Mouse (Mus musculus): ENCODE results near the gene Macf1.

The Macf1 gene

GRCm38 (mm10) chr4:123642877-123643276 is 41.3 kb downstream of the Macf1 start:
- intact Hi-C loops (cut with DNase I): no loop called here

- intact Hi-C loops (cut with DNase I): no loop called here
Observed at GRCm38 (mm10) chr4:123637136-123637535, 47.0 kb downstream of the Macf1 start.

- intact Hi-C loops (cut with DNase I): no loop called here
Observed at GRCm38 (mm10) chr4:123635428-123635827, 48.7 kb downstream of the Macf1 start.

DNA sequence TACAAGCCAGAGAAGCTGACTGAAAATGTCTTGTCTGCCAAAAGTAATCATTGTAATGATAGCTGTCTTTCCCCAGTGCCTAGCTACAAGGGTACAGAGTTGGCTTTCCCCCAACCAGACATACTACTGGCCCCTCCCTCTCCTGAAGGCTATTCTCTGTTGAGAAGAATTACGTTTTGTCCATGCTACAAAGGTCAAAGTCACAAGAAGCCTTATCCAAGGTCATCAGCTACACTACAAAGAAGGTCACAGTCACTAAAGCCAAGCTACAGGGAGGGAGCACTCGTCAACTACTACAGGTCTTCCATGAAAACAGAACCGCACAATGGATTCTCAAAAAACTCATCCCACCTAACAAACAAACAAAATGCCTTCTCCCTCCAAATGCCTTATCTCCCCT is 49.7 kb downstream of the Macf1 start:
- intact Hi-C loops (cut with DNase I): no loop called here

GRCm38 (mm10) chr4:123633874-123634273 is 50.3 kb downstream of the Macf1 start:
- intact Hi-C loops (cut with DNase I): loop anchor here (2.0 kb wide), 1 partner anchor 33 kb away; no protein-coding TSS in a partner anchor

- intact Hi-C loops (cut with DNase I): loop anchor here (2.0 kb wide), 1 partner anchor 33 kb away; no protein-coding TSS in a partner anchor
Observed at GRCm38 (mm10) chr4:123633370-123633769, 50.8 kb downstream of the Macf1 start.

GRCm38 (mm10) chr4:123632116-123632515 is 52.0 kb downstream of the Macf1 start:
- intact Hi-C loops (cut with DNase I): loop anchor here (2.0 kb wide), 1 partner anchor 35 kb away; no protein-coding TSS in a partner anchor

DNA sequence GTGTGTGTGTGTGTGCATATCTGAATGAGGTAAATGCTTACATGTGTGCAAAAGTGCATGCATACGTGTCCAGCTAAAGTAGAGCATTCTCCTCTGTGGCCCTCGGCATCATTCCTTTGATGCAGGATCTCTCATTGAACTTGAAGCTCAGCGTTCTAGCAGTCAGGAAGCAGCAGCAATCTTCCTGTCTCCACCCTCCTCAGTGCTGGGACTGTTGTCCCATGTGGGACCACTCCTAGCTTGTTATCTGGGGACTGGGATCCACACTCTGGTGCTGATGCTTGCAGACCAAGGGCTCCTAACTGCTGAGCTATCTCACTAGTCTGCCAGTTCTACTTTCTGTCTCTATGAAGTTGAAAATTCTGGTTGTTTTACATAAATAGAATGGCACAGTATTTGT is 52.5 kb downstream of the Macf1 start:
- intact Hi-C loops (cut with DNase I): loop anchor here (2.0 kb wide), 1 partner anchor 35 kb away; no protein-coding TSS in a partner anchor

DNA sequence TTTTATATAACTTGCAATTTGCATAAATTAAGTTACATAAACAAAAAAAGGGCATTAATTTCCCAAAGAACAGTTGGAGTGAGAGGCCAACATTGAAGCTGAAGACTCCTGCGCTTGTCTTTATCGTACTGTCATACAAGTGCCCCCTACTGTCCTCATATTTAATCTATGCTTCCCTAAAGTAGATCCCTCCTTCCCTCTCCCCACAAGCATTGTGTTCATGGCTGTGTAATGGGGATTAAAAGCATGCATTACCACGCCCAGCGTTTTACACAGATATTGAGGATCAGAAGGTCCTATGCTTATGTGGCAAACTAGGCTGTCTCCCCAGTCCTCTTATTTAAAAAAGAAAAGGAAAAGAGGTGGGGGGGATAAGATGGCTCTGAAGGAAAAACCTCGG is 56.5 kb downstream of the Macf1 start:
- intact Hi-C loops (cut with DNase I): no loop called here

- intact Hi-C loops (cut with DNase I): no loop called here
Observed at GRCm38 (mm10) chr4:123625332-123626072, 58.7 kb downstream of the Macf1 start.

DNA sequence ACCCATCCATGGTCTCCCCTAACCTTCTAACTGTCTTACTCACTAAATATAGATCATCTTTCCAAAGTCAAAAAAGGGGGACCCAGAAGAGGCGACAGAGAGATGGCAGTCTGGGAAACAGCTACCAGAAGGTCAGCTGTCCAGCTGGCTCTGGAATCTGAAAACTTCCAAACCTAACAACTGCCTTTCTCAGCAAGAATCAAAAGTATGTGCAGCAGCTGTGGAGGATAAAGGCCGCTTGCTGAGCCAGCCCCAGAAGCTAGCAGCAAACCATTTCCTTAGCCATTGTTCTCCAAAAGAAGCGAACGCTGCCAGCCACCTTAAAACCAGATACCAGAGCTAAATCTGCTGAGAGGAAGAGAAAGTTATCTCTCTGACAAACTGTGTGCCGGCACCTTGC is 59.7 kb downstream of the Macf1 start:
- intact Hi-C loops (cut with DNase I): no loop called here

DNA sequence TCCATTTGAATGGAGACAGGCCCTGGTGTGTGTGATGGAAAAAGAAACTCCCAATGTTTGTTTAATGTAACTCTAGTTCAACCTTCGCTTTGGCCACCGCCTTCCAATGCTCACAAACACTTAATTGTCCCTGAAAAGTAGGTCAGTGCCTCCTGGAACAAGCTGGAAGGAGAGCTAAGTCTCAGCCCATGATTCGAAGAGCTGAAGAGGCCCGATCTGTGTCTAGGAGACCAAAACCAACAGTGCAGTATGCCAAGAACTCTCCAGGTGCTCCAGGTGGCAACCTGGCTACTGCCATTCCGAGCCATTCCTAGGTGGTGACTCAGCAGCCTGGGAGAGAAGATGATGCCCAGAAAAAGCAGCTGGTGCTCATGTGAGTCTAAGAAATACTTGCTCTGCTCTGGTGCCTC is 60.4 kb downstream of the Macf1 start:
- intact Hi-C loops (cut with DNase I): no loop called here

DNA sequence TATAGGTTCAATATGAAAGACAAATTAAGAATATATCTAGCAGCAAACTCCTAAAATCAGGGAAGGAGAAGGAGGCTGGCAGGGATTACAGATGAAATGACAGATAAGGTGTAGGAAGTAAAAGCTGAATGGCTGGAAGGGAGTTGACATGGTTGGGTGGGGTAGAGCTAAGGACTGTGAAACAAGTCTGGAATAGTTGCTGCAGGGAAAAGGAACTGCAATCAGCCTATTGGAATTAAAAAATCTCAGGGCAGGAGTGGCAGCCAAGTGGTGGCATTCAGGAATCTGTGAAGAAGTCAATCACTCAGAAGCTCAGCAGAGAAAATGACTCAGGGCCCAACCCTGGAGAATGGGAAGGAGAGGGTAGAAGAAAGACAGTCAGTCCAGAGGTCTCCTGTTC is 62.4 kb downstream of the Macf1 start:
- intact Hi-C loops (cut with DNase I): no loop called here

DNA sequence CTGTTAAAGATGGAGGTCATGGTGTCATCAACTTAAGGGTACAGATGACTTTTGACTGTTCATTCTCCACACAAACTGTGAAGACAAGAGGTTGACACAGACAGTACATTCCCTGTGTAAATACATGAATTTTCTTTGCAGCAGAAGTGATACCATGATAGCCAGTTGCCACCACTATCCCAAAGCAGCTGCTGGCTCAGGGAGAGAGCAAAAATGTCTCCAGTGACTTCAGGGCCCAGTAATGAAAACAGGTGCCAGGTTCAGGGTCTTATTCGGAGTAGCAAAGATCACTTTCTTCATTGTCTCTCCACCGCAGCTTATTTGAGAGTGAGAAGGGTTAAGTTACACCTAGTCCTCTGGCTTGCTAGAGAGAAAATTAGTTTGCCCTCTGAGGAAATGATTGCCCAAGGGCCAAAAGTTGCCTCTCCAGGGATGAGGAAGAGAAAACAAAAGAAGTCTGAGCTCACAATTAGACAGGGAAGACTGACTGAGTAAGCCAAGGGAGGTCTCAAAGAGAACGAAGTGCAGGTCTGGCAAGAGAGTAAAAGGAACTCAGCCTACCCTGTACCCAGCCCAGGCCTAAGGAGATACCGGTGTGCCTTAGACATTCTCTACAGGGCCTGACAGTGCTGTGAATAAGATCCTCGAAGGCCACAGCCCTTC is 66.3 kb downstream of the Macf1 start:
- intact Hi-C loops (cut with DNase I): no loop called here

DNA sequence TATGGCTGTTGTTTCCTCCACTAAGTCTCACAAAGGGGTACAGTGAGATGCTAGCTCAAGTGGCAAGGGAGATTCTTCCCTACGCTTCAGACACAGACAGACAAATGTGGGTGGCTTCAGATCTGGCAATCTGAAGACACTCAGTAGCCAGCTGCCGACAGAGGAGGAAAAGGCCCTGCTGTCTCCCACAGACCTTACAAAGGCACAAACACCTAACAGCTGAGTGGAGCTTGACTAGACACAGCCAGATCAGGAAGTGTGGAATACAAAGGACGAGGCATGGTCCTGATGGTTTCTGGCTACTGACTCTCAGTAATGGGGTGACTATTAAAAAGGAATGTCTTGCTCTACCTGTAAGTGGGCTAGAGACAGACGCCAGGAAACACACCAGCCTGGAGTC is 67.2 kb downstream of the Macf1 start:
- intact Hi-C loops (cut with DNase I): no loop called here

DNA sequence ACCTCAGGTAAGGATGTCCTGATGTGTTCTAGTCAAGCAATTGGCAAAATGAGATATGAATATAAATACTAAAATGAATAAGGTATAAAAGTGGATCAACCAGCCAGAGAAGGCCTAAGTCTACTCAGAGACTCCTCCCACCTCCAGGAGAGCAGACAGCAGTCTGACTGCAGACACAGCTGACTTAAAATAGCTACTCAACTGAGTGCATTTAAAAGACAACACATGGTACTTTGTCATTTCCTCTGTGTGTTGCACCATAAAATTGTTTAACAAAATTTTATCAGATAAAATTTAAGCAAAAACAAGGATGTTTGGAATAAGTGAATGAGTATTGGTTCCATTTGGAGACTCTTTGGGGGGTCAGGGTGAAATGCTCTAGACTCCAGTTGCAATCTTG is 67.7 kb downstream of the Macf1 start:
- intact Hi-C loops (cut with DNase I): no loop called here

GRCm38 (mm10) chr4:123613309-123613947 is 70.7 kb downstream of the Macf1 start:
- intact Hi-C loops (cut with DNase I): no loop called here

DNA sequence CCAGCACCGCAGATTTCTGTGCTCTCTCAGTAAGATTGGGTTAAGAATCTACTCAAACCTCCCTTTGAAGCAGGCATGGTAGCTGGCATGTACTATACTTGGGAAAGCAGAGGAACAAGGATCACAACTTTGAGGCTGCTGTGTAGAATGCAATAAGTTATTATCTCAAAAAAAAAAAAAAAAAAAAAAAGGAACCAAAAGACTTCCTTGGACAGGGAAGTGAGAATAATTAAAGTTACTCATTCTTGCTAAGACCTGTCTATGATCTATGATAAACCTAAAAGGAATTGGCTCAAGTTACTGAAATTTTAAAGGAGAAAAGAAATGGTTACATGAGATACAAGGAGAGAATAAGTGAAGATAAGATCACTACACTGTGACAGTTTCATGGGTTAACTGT is 72.2 kb downstream of the Macf1 start:
- intact Hi-C loops (cut with DNase I): no loop called here

DNA sequence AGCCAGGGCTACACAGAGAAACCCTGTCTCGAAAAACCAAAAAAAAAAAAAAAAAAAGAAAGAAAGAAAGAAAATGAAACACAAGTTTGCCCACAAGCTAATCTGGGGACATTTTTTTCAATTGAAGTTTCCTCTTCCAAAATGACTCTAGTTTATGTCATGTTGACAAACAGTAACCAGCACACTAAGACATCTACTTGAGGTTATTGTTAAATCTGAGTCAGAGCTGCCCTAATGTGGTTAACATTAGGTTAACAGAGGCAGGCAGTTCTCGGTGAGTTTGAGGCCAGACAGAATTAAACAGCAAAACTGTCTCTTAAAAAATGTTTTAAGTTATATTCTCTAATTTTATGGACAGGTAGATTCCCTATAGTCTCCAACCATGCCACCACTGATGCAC is 72.9 kb downstream of the Macf1 start:
- intact Hi-C loops (cut with DNase I): no loop called here

DNA sequence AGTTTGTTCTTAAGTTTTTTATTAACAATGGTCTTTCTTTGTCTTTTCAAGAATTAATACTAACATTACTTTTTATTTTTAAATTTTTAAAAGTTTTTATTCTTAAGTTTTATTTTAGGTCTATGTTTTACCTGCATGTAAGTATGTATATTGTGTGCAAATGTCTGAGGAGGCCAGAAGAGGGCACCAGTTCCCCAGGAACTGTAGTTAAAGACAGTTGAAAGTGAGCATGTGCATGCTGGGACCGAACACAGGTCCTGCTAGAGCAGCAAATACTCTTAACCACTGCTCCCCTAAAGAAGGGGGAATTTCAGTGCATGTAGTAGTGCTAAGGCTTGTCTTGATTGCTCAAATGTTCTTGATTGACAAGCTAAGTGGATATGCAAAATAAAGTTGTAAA is 77.0 kb downstream of the Macf1 start:
- intact Hi-C loops (cut with DNase I): no loop called here

GRCm38 (mm10) chr4:123605948-123606347 is 78.2 kb downstream of the Macf1 start:
- intact Hi-C loops (cut with DNase I): no loop called here

DNA sequence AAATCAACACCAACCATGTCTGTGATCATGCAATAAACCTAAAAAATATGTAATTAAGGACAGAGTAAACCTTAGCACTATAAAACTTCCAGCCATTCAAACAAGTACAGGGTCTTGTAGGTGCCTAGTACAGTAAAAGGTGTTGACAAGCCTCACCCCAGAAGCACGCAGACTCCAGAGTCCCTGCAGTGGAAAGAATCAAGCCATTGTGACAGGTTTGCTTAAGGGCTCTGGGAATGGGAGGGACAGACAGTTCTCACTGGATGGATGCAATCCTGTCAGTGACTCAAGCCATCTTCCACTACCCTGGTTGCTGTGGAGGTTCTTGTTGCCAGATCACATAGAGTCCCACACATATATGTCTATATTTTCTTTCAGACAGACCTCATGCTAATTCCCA is 78.9 kb downstream of the Macf1 start:
- intact Hi-C loops (cut with DNase I): no loop called here

All from adrenal gland (tissue).